Mouse (Mus musculus): ENCODE measurements at regions not wholly inside any gene's neighbourhood (a gene's known extent, or its start where the extent isn't known, plus 50 kb on each side); places are given as distances from the start of the nearest gene placed in this dataset.

- H3K9me3 ChIP-seq (replicated peaks; ENCODE audit: control insufficient read depth, low read length) = no peaks in the 10 kb centered on the region
- H3K4me1 ChIP-seq (ENCODE audit: control insufficient read depth, insufficient read depth, low read length) = no peaks in the 10 kb centered on the region
- H3K4me2 ChIP-seq (ENCODE audit: low read depth, low read length) = no peak overlapping the region
- no peak overlapping the region for H3K27ac ChIP-seq (ENCODE audit: low read length)
- H3K36me3 ChIP-seq (ENCODE audit: control insufficient read depth, insufficient read depth, low read length) = no peaks in the 10 kb centered on the region
- ATAC-seq (ENCODE audit: insufficient read depth, low FRiP score) = no peak
- no peak overlapping the region for H3K4me3 ChIP-seq (replicated peaks; ENCODE audit: low read length)
- H3K27me3 ChIP-seq (ENCODE audit: control insufficient read depth, insufficient read depth, low read length) = no peaks in the 10 kb centered on the region
- WGBS = 29% methylated on average over 18 of the region's 18 CpGs
- H3K9ac ChIP-seq (ENCODE audit: low read length) = no peak overlapping the region
Measured at GRCm38 (mm10) chr11:112197620-112198268, 584.3 kb upstream of the Sox9 start.

DNA sequence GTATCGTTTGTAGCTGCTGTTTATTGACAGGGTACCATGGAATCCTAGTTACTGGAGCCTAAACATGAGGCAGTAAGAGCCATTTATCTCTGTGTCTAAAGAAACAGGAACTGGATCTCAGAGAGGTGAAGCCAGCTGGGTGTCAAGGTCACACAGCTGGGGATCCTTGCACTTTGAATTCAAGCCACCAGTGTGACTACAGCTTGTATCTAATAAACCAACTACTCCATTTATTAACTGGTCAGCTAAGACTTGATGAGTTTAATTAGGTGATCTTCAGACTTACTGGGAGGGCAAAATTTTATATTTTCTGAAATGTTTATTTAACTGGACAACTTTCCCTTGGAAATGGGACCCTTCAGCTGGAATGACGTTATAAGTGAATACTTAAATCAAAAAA lies 577.5 kb upstream of the Sox9 start:
- H3K9ac ChIP-seq (ENCODE audit: low read length) = no peak overlapping the region
- H3K9me3 ChIP-seq (replicated peaks; ENCODE audit: control insufficient read depth, low read length) = no peaks in the 10 kb centered on the region
- no peak overlapping the region for H3K4me2 ChIP-seq (ENCODE audit: low read depth, low read length)
- no peaks in the 10 kb centered on the region for H3K27me3 ChIP-seq (ENCODE audit: control insufficient read depth, insufficient read depth, low read length)
- H3K4me1 ChIP-seq (ENCODE audit: control insufficient read depth, insufficient read depth, low read length) = no peaks in the 10 kb centered on the region
- H3K36me3 ChIP-seq (ENCODE audit: control insufficient read depth, insufficient read depth, low read length) = no peaks in the 10 kb centered on the region
- no peak overlapping the region for H3K27ac ChIP-seq (ENCODE audit: low read length)
- 31% methylated on average over 2 of the region's 2 CpGs for WGBS
- ATAC-seq (ENCODE audit: insufficient read depth, low FRiP score) = no peak
- no peak overlapping the region for H3K4me3 ChIP-seq (replicated peaks; ENCODE audit: low read length)

GRCm38 (mm10) chr11:112209414-112209813 lies 572.6 kb upstream of the Sox9 start:
- H3K4me3 ChIP-seq (replicated peaks; ENCODE audit: low read length) = no peak overlapping the region
- WGBS = 29% methylated on average over 4 of the region's 4 CpGs

DNA sequence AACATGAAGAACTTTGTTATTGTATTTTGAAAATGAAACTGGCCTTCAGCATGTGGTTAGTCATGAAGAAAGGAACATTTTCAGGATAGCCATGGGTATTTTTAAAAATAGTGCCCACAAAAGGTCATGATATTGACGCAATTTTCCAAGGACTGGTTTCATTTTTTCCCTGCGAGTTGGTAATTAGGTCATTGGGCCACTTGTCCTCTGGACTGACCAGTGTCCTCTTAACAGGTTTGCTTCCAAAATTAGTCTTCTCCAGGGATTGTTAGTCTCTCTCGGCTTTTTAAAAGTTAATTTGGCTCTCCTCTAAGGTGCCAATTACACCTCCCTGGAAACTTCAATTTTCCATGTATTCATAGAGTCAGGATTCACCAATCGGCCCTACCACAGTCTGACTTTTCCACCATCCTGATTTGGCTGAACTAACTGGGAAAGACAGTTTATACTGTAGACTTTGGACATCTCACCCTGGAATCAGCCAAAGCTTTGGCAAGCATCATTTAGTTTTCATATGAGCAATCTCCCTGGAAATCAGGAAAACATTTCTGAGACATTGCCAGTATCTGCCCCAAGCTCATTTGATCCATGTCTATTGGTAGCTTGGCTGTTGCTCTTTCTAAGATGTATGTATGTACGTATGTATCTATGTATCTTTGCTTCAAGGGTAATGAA lies 562.8 kb upstream of the Sox9 start:
- H3K27ac ChIP-seq (ENCODE audit: low read length) = no peak overlapping the region
- no peak overlapping the region for H3K9ac ChIP-seq (ENCODE audit: low read length)
- no peaks in the 10 kb centered on the region for H3K9me3 ChIP-seq (replicated peaks; ENCODE audit: control insufficient read depth, low read length)
- H3K36me3 ChIP-seq (ENCODE audit: control insufficient read depth, insufficient read depth, low read length) = no peaks in the 10 kb centered on the region
- no peak for ATAC-seq (ENCODE audit: insufficient read depth, low FRiP score)
- H3K27me3 ChIP-seq (ENCODE audit: control insufficient read depth, insufficient read depth, low read length) = no peaks in the 10 kb centered on the region
- H3K4me2 ChIP-seq (ENCODE audit: low read depth, low read length) = no peak overlapping the region
- no peak overlapping the region for H3K4me3 ChIP-seq (replicated peaks; ENCODE audit: low read length)
- WGBS = 87% methylated on average over 5 of the region's 5 CpGs
- H3K4me1 ChIP-seq (ENCODE audit: control insufficient read depth, insufficient read depth, low read length) = no peaks in the 10 kb centered on the region

More at GRCm38 (mm10) chr11:112209414-112209813, 572.6 kb upstream of the Sox9 start:
- ATAC-seq (ENCODE audit: insufficient read depth, low FRiP score) = no peak
- no peaks in the 10 kb centered on the region for H3K36me3 ChIP-seq (ENCODE audit: control insufficient read depth, insufficient read depth, low read length)
- H3K9ac ChIP-seq (ENCODE audit: low read length) = no peak overlapping the region
- no peaks in the 10 kb centered on the region for H3K9me3 ChIP-seq (replicated peaks; ENCODE audit: control insufficient read depth, low read length)
- H3K27me3 ChIP-seq (ENCODE audit: control insufficient read depth, insufficient read depth, low read length) = no peaks in the 10 kb centered on the region
- no peaks in the 10 kb centered on the region for H3K4me1 ChIP-seq (ENCODE audit: control insufficient read depth, insufficient read depth, low read length)
- no peak overlapping the region for H3K4me2 ChIP-seq (ENCODE audit: low read depth, low read length)
- no peak overlapping the region for H3K27ac ChIP-seq (ENCODE audit: low read length)

DNA sequence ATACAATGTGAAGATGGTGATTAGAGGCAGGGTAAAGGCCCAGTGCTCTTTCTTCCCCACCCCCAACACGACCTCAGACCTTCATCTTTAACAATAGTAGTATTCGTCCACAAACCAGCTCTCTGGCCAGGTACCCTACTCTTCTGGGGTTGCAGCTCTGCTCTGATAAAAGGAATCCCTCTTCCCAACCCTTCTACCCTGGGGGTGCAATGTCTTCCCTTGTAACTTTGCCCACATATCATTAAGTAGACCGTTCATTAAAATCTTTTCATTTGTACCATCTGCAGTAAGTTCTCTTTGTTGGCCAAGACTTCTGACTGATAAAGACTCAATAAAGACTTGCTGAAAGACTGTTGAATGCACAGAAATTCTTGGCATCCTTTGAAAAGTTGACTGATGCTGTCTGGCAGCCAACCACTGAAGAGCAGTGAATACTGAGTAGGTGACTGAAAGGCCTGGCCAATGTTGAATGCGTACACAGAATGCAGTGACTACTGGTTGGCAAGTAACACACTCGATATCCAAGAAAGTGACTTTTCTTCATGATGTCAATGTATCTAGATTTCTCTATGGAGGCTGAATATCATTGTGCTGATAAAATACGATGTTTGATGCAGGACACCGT lies 547.4 kb upstream of the Sox9 start:
- Histone ChIP-seq H3K4me2 (ENCODE audit: low read depth, low read length) (no peak overlapping the region), H3K27me3 (ENCODE audit: control insufficient read depth, insufficient read depth, low read length) (no peaks in the 10 kb centered on the region), H3K36me3 (ENCODE audit: control insufficient read depth, insufficient read depth, low read length) (no peaks in the 10 kb centered on the region), H3K27ac (ENCODE audit: low read length) (no peak overlapping the region), H3K9ac (ENCODE audit: low read length) (no peak overlapping the region), H3K9me3 (replicated peaks; ENCODE audit: control insufficient read depth, low read length) (no peaks in the 10 kb centered on the region), H3K4me3 (replicated peaks; ENCODE audit: low read length) (no peak overlapping the region), H3K4me1 (ENCODE audit: control insufficient read depth, insufficient read depth, low read length) (peaks cover 3% of the 10 kb centered on the region; the same call in 1 of the 2 replicates)
- WGBS = 82% methylated on average over 7 of the region's 7 CpGs
- ATAC-seq (ENCODE audit: insufficient read depth, low FRiP score) = no peak

GRCm38 (mm10) chr11:112238960-112239884 lies 542.8 kb upstream of the Sox9 start:
- no peaks in the 10 kb centered on the region for H3K27me3 ChIP-seq (ENCODE audit: control insufficient read depth, insufficient read depth, low read length)
- no peaks in the 10 kb centered on the region for H3K9me3 ChIP-seq (replicated peaks; ENCODE audit: control insufficient read depth, low read length)
- no peak overlapping the region; the same call in 1 of the 2 replicates for H3K4me3 ChIP-seq (replicated peaks; ENCODE audit: low read length)
- no peak overlapping the region for H3K27ac ChIP-seq (ENCODE audit: low read length)
- ATAC-seq (ENCODE audit: insufficient read depth, low FRiP score) = no peak
- peak overlapping the region; percentile 27; the same call in 1 of the 2 replicates for H3K4me2 ChIP-seq (ENCODE audit: low read depth, low read length)
- peaks cover 3% of the 10 kb centered on the region; the same call in 1 of the 2 replicates for H3K4me1 ChIP-seq (ENCODE audit: control insufficient read depth, insufficient read depth, low read length)
- no peaks in the 10 kb centered on the region for H3K36me3 ChIP-seq (ENCODE audit: control insufficient read depth, insufficient read depth, low read length)
- H3K9ac ChIP-seq (ENCODE audit: low read length) = no peak overlapping the region
- 46% methylated on average over 19 of the region's 19 CpGs for whole genome bisulfite sequencing

GRCm38 (mm10) chr11:112252548-112252947 lies 529.5 kb upstream of the Sox9 start:
- Histone ChIP-seq H3K9me3 (replicated peaks; ENCODE audit: control insufficient read depth, low read length) (no peaks in the 10 kb centered on the region), H3K9ac (ENCODE audit: low read length) (no peak overlapping the region), H3K4me2 (ENCODE audit: low read depth, low read length) (no peak overlapping the region), H3K4me1 (ENCODE audit: control insufficient read depth, insufficient read depth, low read length) (no peaks in the 10 kb centered on the region), H3K27ac (ENCODE audit: low read length) (no peak overlapping the region), H3K27me3 (ENCODE audit: control insufficient read depth, insufficient read depth, low read length) (no peaks in the 10 kb centered on the region), H3K36me3 (ENCODE audit: control insufficient read depth, insufficient read depth, low read length) (no peaks in the 10 kb centered on the region), H3K4me3 (replicated peaks; ENCODE audit: low read length) (no peak overlapping the region)
- 77% methylated on average over 1 of the region's 1 CpGs for WGBS
- no peak for ATAC-seq (ENCODE audit: insufficient read depth, low FRiP score)

DNA sequence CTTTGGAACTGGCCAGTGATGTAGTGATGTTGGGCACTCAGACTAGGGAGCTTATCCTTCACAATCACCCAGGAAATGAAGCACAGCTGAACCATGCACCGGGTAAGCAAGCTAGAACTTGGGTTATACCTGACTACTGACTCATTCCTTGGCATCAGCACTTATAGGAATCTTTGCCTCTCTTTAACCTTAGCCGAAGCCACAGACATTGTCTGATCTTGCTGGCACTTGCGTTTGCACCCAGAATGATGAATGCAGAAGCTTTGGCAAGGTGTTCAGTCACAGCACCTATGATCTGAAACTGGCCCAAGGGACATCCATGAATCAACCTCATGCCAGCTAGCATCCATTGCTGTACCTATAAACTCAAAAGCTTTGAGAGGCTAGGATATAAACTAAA lies 529.0 kb upstream of the Sox9 start:
- no peak overlapping the region for H3K4me2 ChIP-seq (ENCODE audit: low read depth, low read length)
- H3K9ac ChIP-seq (ENCODE audit: low read length) = no peak overlapping the region
- no peak overlapping the region for H3K4me3 ChIP-seq (replicated peaks; ENCODE audit: low read length)
- ATAC-seq (ENCODE audit: insufficient read depth, low FRiP score) = no peak
- no peaks in the 10 kb centered on the region for H3K27me3 ChIP-seq (ENCODE audit: control insufficient read depth, insufficient read depth, low read length)
- H3K36me3 ChIP-seq (ENCODE audit: control insufficient read depth, insufficient read depth, low read length) = no peaks in the 10 kb centered on the region
- H3K27ac ChIP-seq (ENCODE audit: low read length) = no peak overlapping the region
- 88% methylated on average over 3 of the region's 3 CpGs for WGBS
- no peaks in the 10 kb centered on the region for H3K9me3 ChIP-seq (replicated peaks; ENCODE audit: control insufficient read depth, low read length)
- H3K4me1 ChIP-seq (ENCODE audit: control insufficient read depth, insufficient read depth, low read length) = no peaks in the 10 kb centered on the region
